Comparison of ENCODE assay signal across 8 mouse cellular contexts in the genomic region with DNA sequence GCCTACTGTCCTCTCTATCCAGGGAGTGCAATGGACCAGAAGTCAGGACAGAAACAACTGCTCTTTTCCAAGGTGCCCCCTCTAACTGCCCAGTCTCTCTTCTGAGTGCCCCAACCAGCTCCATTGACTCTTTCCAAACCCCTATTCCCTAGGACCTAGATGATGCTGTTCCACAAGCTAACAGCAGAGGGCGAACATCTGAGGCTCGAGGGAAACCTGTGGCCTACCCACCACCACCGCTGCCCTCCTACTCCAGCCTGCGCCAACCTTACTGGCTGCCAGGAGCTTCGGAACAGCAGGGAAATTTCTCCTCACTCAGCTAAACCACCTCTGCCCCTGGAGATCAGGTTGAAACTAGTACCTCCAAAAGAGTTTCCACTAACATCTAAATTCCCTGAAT. TPM values are rescaled to one million over a fixed set of nuclear protein-coding genes. Genes with fewer than 3 reads are reported as not detected.
DNase-seq lines count a peak whose midpoint lies in the region; ATAC-seq and TF ChIP-seq lines count a peak whose summit lies in the region.

No protein-coding gene starts in this region.

- no peak overlapping the region for H3K27ac ChIP-seq in heart, embryonic 13.5 days (replicated peaks)
- H3K27ac ChIP-seq in olfactory bulb, adult 2 months (ENCODE audit: insufficient read depth, low read depth, low read length), result no peak overlapping the region

- no peak overlapping the region for H3K4me2 ChIP-seq in heart, embryonic 13.5 days

- TF ChIP-seq CTCF in G1E (IDR thresholded peaks at IDR 0.05; ENCODE audit: low read depth, low read length), result peak; percentile 17; the same call in 1 of the 2 replicates
- TF ChIP-seq CTCF in olfactory bulb, adult 2 months (IDR thresholded peaks at IDR 0.05; ENCODE audit: insufficient read depth, low read depth, low read length), result peak; percentile 84

- no peak overlapping the region for H3K4me3 ChIP-seq in G1E (ENCODE audit: low read depth, low read length)
- no peak overlapping the region for H3K4me3 ChIP-seq in heart, embryonic 13.5 days
- no peak overlapping the region for H3K4me3 ChIP-seq in olfactory bulb, adult 2 months (ENCODE audit: insufficient read depth, low read depth, low read length)

- DNase-seq in G1E (ENCODE audit: low spot score), result peak; percentile 27
- peak; percentile 81 for DNase-seq in adrenal gland, postnatal 10 days
- peak; percentile 54 for DNase-seq in embryo, embryonic 11.5 days (ENCODE audit: low read depth, low spot score)
- DNase-seq in kidney, postnatal 14 days, result peak; percentile 81
- DNase-seq in lung, adult 18-20 months, result peak; percentile 44 to 62

- no peaks in the 10 kb centered on the region for H3K36me3 ChIP-seq in G1E (replicated peaks)
- H3K36me3 ChIP-seq in heart, embryonic 13.5 days, result peaks cover 58% of the 10 kb centered on the region

- peak overlapping the region; percentile 37; the same call in 1 of the 2 replicates for H3K9ac ChIP-seq in heart, embryonic 13.5 days

- ATAC-seq in G1E (ENCODE audit: extremely low read depth, insufficient number of reproducible peaks, low FRiP score, poor library complexity, severe bottlenecking), result peak; percentile 40; the same call in 1 of the 2 replicates
- ATAC-seq in heart, embryonic 13.5 days (ENCODE audit: extremely low read depth, insufficient number of reproducible peaks, low FRiP score, low TSS enrichment), result no peak
- no peak for ATAC-seq in erythroblast, adult 5-6 weeks (replicated peaks; ENCODE audit: low FRiP score, poor library complexity, severe bottlenecking)

- TF ChIP-seq POLR2A in olfactory bulb, adult 2 months (IDR thresholded peaks at IDR 0.05; ENCODE audit: insufficient read depth, low read depth, low read length), result no peak

- H3K27me3 ChIP-seq in G1E (ENCODE audit: insufficient read depth, low read length), result no peaks in the 10 kb centered on the region; the same call in 1 of the 2 replicates
- H3K27me3 ChIP-seq in heart, embryonic 13.5 days (replicated peaks), result no peaks in the 10 kb centered on the region

- H3K9me3 ChIP-seq in G1E (replicated peaks), result peaks cover 13% of the 10 kb centered on the region
- H3K9me3 ChIP-seq in heart, embryonic 13.5 days, result no peaks in the 10 kb centered on the region

- WGBS in heart, embryonic 13.5 days, result 24% methylated on average over 5 of the region's 5 CpGs
- WGBS in olfactory bulb, adult 2 months, result 12% methylated on average over 5 of the region's 5 CpGs

- no peaks in the 10 kb centered on the region for H3K4me1 ChIP-seq in G1E (ENCODE audit: insufficient read depth, low read depth, low read length)
- H3K4me1 ChIP-seq in heart, embryonic 13.5 days, result peaks cover 21% of the 10 kb centered on the region
- H3K4me1 ChIP-seq in olfactory bulb, adult 2 months (ENCODE audit: control insufficient read depth, insufficient read depth, low read length), result peaks cover 28% of the 10 kb centered on the region

RNA-seq across cellular contexts. Expression of gene Vangl2, which starts 16.2 kb away (rescaled TPM):
- not detected in 2 replicates for total RNA-seq in G1E (2014; fragmentation: Nextera tagmentation)
- under 0.01 and 0.05 TPM in 2 replicates for total RNA-seq in G1E (2017)
- polyA plus RNA-seq in G1E (2012), result not detected in 2 replicates
- 10 to 100 TPM in 1 of 2 experiments, 1 to 10 TPM in 1; 6.3 to 10.6 TPM for total RNA-seq in adrenal gland, postnatal 10 days (2021)
- 8.9 and 9.3 TPM in 2 replicates for polyA plus RNA-seq in heart, embryonic 13.5 days (2015; fragmentation: Nextera tagmentation; extraction: Ambion mirVana)
- not detected in 2 replicates for polyA plus RNA-seq in olfactory bulb, adult 2 months (2012; ENCODE audit: insufficient read depth, insufficient read length, low replicate concordance, missing spikeins)
- total RNA-seq in erythroblast, adult 5-6 weeks (2015; ENCODE audit: low replicate concordance), result 1.3 TPM in 1 of 2 replicates, not detected in the other
- 0.42 and 3.4 TPM in 2 replicates for total RNA-seq in erythroblast, adult 5-6 weeks (2017; ENCODE audit: low replicate concordance)

RNA-seq across cellular contexts. Expression of gene Nhlh1, which starts 45.3 kb away (rescaled TPM):
- not detected in 2 replicates for total RNA-seq in G1E (2014; fragmentation: Nextera tagmentation)
- not detected in 2 replicates for total RNA-seq in G1E (2017)
- polyA plus RNA-seq in G1E (2012), result 0.02 TPM in 1 of 2 replicates, not detected in the other
- under 1 TPM in 1 of 2 experiments, not detected in 1; 0.09 TPM for total RNA-seq in adrenal gland, postnatal 10 days (2021)
- polyA plus RNA-seq in heart, embryonic 13.5 days (2015; fragmentation: Nextera tagmentation; extraction: Ambion mirVana), result not detected in 2 replicates
- polyA plus RNA-seq in olfactory bulb, adult 2 months (2012; ENCODE audit: insufficient read depth, insufficient read length, low replicate concordance, missing spikeins), result not detected in 2 replicates
- not detected in 2 replicates for total RNA-seq in erythroblast, adult 5-6 weeks (2015; ENCODE audit: low replicate concordance)
- total RNA-seq in erythroblast, adult 5-6 weeks (2017; ENCODE audit: low replicate concordance), result not detected in 2 replicates

Comparison
In these comparisons a context has a peak if more than half of its experiments do, and no peak if none do; other contexts are left out.
1. DNase-seq: peak in every context shown above with its lines; median percentile 81 in adrenal gland, postnatal 10 days; 81 in kidney, postnatal 14 days; 54 in embryo, embryonic 11.5 days; 53 in lung, adult 18-20 months; 27 in G1E.